18 mouse cellular contexts compared by ENCODE assay signal in genomic region chr3:86954521-86954920, GRCm38 (mm10). TPM values are rescaled to one million over a fixed set of nuclear protein-coding genes. Genes with fewer than 3 reads are reported as not detected.
DNase-seq lines count a peak whose midpoint lies in the region; ATAC-seq and TF ChIP-seq lines count a peak whose summit lies in the region.
"Had no signal": no experiment of that assay in that cellular context is flagged by ENCODE, and none has a peak within 500 bp of the region (broad histone marks: within the 10 kb centered on the region; RNA-seq: fewer than 3 reads in every experiment).

No protein-coding gene starts in this region.

- no peak for ATAC-seq in hindbrain, embryonic 13.5 days (ENCODE audit: low FRiP score)
- ATAC-seq in lung, embryonic 14.5 days (ENCODE audit: insufficient read depth) = no peak
- no peak for ATAC-seq in lung, postnatal 0 days
- peak; percentile 68 for ATAC-seq in liver, postnatal 0 days
- no peak for ATAC-seq in forebrain, embryonic 16.5 days
- ATAC-seq: forebrain, embryonic 15.5 days; inflammation-experienced regulatory T-cells, adult 6 months had no signal

- H3K27ac ChIP-seq in hindbrain, embryonic 10.5 days = no peak overlapping the region
- no peak overlapping the region for H3K27ac ChIP-seq in hindbrain, embryonic 13.5 days
- H3K27ac ChIP-seq in lung, embryonic 14.5 days (ENCODE audit: low read depth) = no peak overlapping the region
- no peak overlapping the region for H3K27ac ChIP-seq in lung, postnatal 0 days (ENCODE audit: low read length)
- no peak overlapping the region for H3K27ac ChIP-seq in liver, postnatal 0 days (ENCODE audit: low read depth)
- no peak overlapping the region for H3K27ac ChIP-seq in forebrain, embryonic 16.5 days (ENCODE audit: low read length)
- H3K27ac ChIP-seq: forebrain, embryonic 15.5 days; hindbrain, embryonic 12.5 days; liver, embryonic 15.5 days; midbrain, embryonic 12.5 days; neural tube, embryonic 13.5 days had no signal

- H3K9ac ChIP-seq in hindbrain, embryonic 13.5 days = no peak overlapping the region
- H3K9ac ChIP-seq in lung, embryonic 14.5 days = no peak overlapping the region
- H3K9ac ChIP-seq in lung, postnatal 0 days (replicated peaks; ENCODE audit: low read depth) = no peak overlapping the region
- no peak overlapping the region for H3K9ac ChIP-seq in liver, postnatal 0 days (replicated peaks)
- no peak overlapping the region for H3K9ac ChIP-seq in forebrain, embryonic 16.5 days (replicated peaks; ENCODE audit: low read depth, low read length)
- H3K9ac ChIP-seq: forebrain, embryonic 15.5 days; hindbrain, embryonic 12.5 days; liver, embryonic 15.5 days; midbrain, embryonic 12.5 days; neural tube, embryonic 13.5 days had no signal

- H3K27me3 ChIP-seq in hindbrain, embryonic 10.5 days (ENCODE audit: insufficient read depth, poor library complexity, severe bottlenecking) = no peaks in the 10 kb centered on the region
- H3K27me3 ChIP-seq in hindbrain, embryonic 13.5 days = no peaks in the 10 kb centered on the region
- no peaks in the 10 kb centered on the region for H3K27me3 ChIP-seq in lung, embryonic 14.5 days (ENCODE audit: insufficient read depth, low read length)
- H3K27me3 ChIP-seq in lung, postnatal 0 days (replicated peaks; ENCODE audit: insufficient read depth, low read length) = no peaks in the 10 kb centered on the region
- H3K27me3 ChIP-seq in liver, postnatal 0 days (ENCODE audit: insufficient read depth, low read length) = no peaks in the 10 kb centered on the region
- H3K27me3 ChIP-seq in forebrain, embryonic 16.5 days (replicated peaks; ENCODE audit: control insufficient read depth, insufficient read depth, low read length) = no peaks in the 10 kb centered on the region
- H3K27me3 ChIP-seq: forebrain, embryonic 15.5 days; hindbrain, embryonic 12.5 days; liver, embryonic 15.5 days; midbrain, embryonic 12.5 days; neural tube, embryonic 13.5 days had no signal

- H3K4me1 ChIP-seq in hindbrain, embryonic 10.5 days (replicated peaks) = peaks cover 6% of the 10 kb centered on the region; the same call in 1 of the 2 replicates
- no peaks in the 10 kb centered on the region for H3K4me1 ChIP-seq in hindbrain, embryonic 13.5 days (replicated peaks)
- no peaks in the 10 kb centered on the region for H3K4me1 ChIP-seq in lung, embryonic 14.5 days (ENCODE audit: insufficient read depth)
- H3K4me1 ChIP-seq in lung, postnatal 0 days (ENCODE audit: insufficient read depth, low read depth, low read length) = no peaks in the 10 kb centered on the region
- no peaks in the 10 kb centered on the region for H3K4me1 ChIP-seq in liver, postnatal 0 days (ENCODE audit: insufficient read depth)
- no peaks in the 10 kb centered on the region for H3K4me1 ChIP-seq in forebrain, embryonic 16.5 days (replicated peaks; ENCODE audit: control insufficient read depth, insufficient read depth, low read length)
- H3K4me1 ChIP-seq: forebrain, embryonic 15.5 days; hindbrain, embryonic 12.5 days; liver, embryonic 15.5 days; midbrain, embryonic 12.5 days; neural tube, embryonic 13.5 days had no signal

- TF ChIP-seq EP300 in lung, postnatal 0 days (IDR thresholded peaks at IDR 0.05) = no peak
- TF ChIP-seq EP300 in liver, postnatal 0 days (IDR thresholded peaks at IDR 0.05; ENCODE audit: low read depth) = no peak

- no peak overlapping the region for H3K4me3 ChIP-seq in hindbrain, embryonic 10.5 days
- H3K4me3 ChIP-seq in hindbrain, embryonic 13.5 days = no peak overlapping the region
- no peak overlapping the region for H3K4me3 ChIP-seq in lung, embryonic 14.5 days (ENCODE audit: low read depth, low read length)
- H3K4me3 ChIP-seq in lung, postnatal 0 days (ENCODE audit: low read depth, low read length) = no peak overlapping the region
- H3K4me3 ChIP-seq in liver, postnatal 0 days (ENCODE audit: low read depth, low read length) = no peak overlapping the region
- no peak overlapping the region for H3K4me3 ChIP-seq in forebrain, embryonic 16.5 days (replicated peaks; ENCODE audit: low read length)
- H3K4me3 ChIP-seq: forebrain, embryonic 15.5 days; hindbrain, embryonic 12.5 days; liver, embryonic 15.5 days; midbrain, embryonic 12.5 days; neural tube, embryonic 13.5 days had no signal

- TF ChIP-seq CTCF in lung, embryonic 14.5 days (IDR thresholded peaks at IDR 0.05; ENCODE audit: low read depth) = no peak
- TF ChIP-seq CTCF in lung, postnatal 0 days (IDR thresholded peaks at IDR 0.05) = no peak
- no peak for TF ChIP-seq CTCF in liver, postnatal 0 days (IDR thresholded peaks at IDR 0.05; ENCODE audit: low read depth)

- DNase-seq in hindbrain, embryonic 10.5 days (ENCODE audit: low spot score) = peak; percentile 17
- peak; percentile 10 for DNase-seq in lung, embryonic 14.5 days
- no peak for DNase-seq in lung, postnatal 0 days (ENCODE audit: low spot score)
- DNase-seq in embryo, embryonic 10.5 days (ENCODE audit: low spot score) = peak; percentile 57
- DNase-seq in liver, postnatal 0 days = peak; percentile 21
- no peak for DNase-seq in thymus, postnatal 36 days
- DNase-seq: cerebellum, adult 2 months; layer of hippocampus, adult 9-11 months; spleen, adult 18-20 months had no signal

- 52% methylated on average over 1 of the region's 1 CpGs for WGBS in hindbrain, embryonic 10.5 days
- 93% methylated on average over 1 of the region's 1 CpGs for WGBS in hindbrain, embryonic 13.5 days
- WGBS in lung, embryonic 14.5 days = 33% methylated on average over 1 of the region's 1 CpGs
- WGBS in lung, postnatal 0 days = 50% methylated on average over 1 of the region's 1 CpGs
- WGBS in liver, postnatal 0 days (ENCODE audit: insufficient replicate concordance) = 35% methylated on average over 1 of the region's 1 CpGs
- WGBS in forebrain, embryonic 16.5 days = 91% methylated on average over 1 of the region's 1 CpGs

- peaks cover 9% of the 10 kb centered on the region for H3K9me3 ChIP-seq in hindbrain, embryonic 10.5 days
- peaks cover 6% of the 10 kb centered on the region; the same call in 1 of the 2 replicates for H3K9me3 ChIP-seq in hindbrain, embryonic 13.5 days
- peaks cover 4% of the 10 kb centered on the region; the same call in 1 of the 2 replicates for H3K9me3 ChIP-seq in lung, embryonic 14.5 days (ENCODE audit: low read depth, low read length)
- no peaks in the 10 kb centered on the region for H3K9me3 ChIP-seq in lung, postnatal 0 days (ENCODE audit: low read length)
- peaks cover 4% of the 10 kb centered on the region; the same call in 1 of the 2 replicates for H3K9me3 ChIP-seq in liver, postnatal 0 days (ENCODE audit: low read length)
- H3K9me3 ChIP-seq in forebrain, embryonic 16.5 days (ENCODE audit: control insufficient read depth, low read length) = peaks cover 6% of the 10 kb centered on the region; the same call in 1 of the 2 replicates
- H3K9me3 ChIP-seq: forebrain, embryonic 15.5 days; G1E; liver, embryonic 15.5 days had no signal

- H3K36me3 ChIP-seq in hindbrain, embryonic 10.5 days = 0 out of 2 replicates have a peak, but pooled peaks cover 4% of the 10 kb centered on the region
- no peaks in the 10 kb centered on the region for H3K36me3 ChIP-seq in hindbrain, embryonic 13.5 days
- no peaks in the 10 kb centered on the region for H3K36me3 ChIP-seq in lung, embryonic 14.5 days (ENCODE audit: insufficient read depth)
- no peaks in the 10 kb centered on the region for H3K36me3 ChIP-seq in lung, postnatal 0 days (ENCODE audit: insufficient read depth, low read length)
- no peaks in the 10 kb centered on the region for H3K36me3 ChIP-seq in liver, postnatal 0 days (replicated peaks; ENCODE audit: insufficient read depth, low read length)
- H3K36me3 ChIP-seq in forebrain, embryonic 16.5 days (ENCODE audit: control insufficient read depth, insufficient read depth) = no peaks in the 10 kb centered on the region
- H3K36me3 ChIP-seq: forebrain, embryonic 15.5 days; G1E; hindbrain, embryonic 12.5 days; liver, embryonic 15.5 days; midbrain, embryonic 12.5 days; neural tube, embryonic 13.5 days had no signal

- no peak overlapping the region for H3K4me2 ChIP-seq in hindbrain, embryonic 13.5 days
- H3K4me2 ChIP-seq in lung, embryonic 14.5 days = no peak overlapping the region
- H3K4me2 ChIP-seq in lung, postnatal 0 days (replicated peaks; ENCODE audit: low read depth, low read length) = no peak overlapping the region
- no peak overlapping the region for H3K4me2 ChIP-seq in liver, postnatal 0 days (ENCODE audit: low read depth, low read length)
- H3K4me2 ChIP-seq in forebrain, embryonic 16.5 days (ENCODE audit: low read length) = no peak overlapping the region
- H3K4me2 ChIP-seq: forebrain, embryonic 15.5 days; hindbrain, embryonic 12.5 days; liver, embryonic 15.5 days; midbrain, embryonic 12.5 days; neural tube, embryonic 13.5 days had no signal

RNA-seq across cellular contexts. Expression of gene Dclk2, which starts 33.9 kb away (rescaled TPM):
- 20.4 and 38.9 TPM in 2 replicates for polyA plus RNA-seq in hindbrain, embryonic 10.5 days (2016; fragmentation: Nextera tagmentation; extraction: Ambion mirVana)
- polyA plus RNA-seq in hindbrain, embryonic 13.5 days (2015; fragmentation: Nextera tagmentation; extraction: Ambion mirVana) = 82.5 and 82.9 TPM in 2 replicates
- 7.3 and 8.2 TPM in 2 replicates for polyA plus RNA-seq in lung, embryonic 14.5 days (2014; fragmentation: Nextera tagmentation; extraction: Ambion mirVana)
- polyA plus RNA-seq in lung, postnatal 0 days (2015; fragmentation: Nextera tagmentation; extraction: Ambion mirVana) = 1.6 and 2.1 TPM in 2 replicates
- polyA plus RNA-seq in liver, postnatal 0 days (2015; fragmentation: Nextera tagmentation; extraction: Ambion mirVana) = 5.7 and 5.9 TPM in 2 replicates
- 102 and 104 TPM in 2 replicates for polyA plus RNA-seq in forebrain, embryonic 16.5 days (2015; fragmentation: Nextera tagmentation; extraction: Ambion mirVana)
- polyA plus RNA-seq: G1E had no signal

RNA-seq across cellular contexts. Expression of gene Cd1d1, which starts 44.7 kb away (rescaled TPM):
- 24.0 and 32.4 TPM in 2 replicates for polyA plus RNA-seq in hindbrain, embryonic 10.5 days (2016; fragmentation: Nextera tagmentation; extraction: Ambion mirVana)
- polyA plus RNA-seq in hindbrain, embryonic 13.5 days (2015; fragmentation: Nextera tagmentation; extraction: Ambion mirVana) = 87.1 and 87.8 TPM in 2 replicates
- polyA plus RNA-seq in lung, embryonic 14.5 days (2014; fragmentation: Nextera tagmentation; extraction: Ambion mirVana) = 31.9 and 35.3 TPM in 2 replicates
- polyA plus RNA-seq in lung, postnatal 0 days (2015; fragmentation: Nextera tagmentation; extraction: Ambion mirVana) = 20.0 and 25.1 TPM in 2 replicates
- 42.3 and 43.5 TPM in 2 replicates for polyA plus RNA-seq in liver, postnatal 0 days (2015; fragmentation: Nextera tagmentation; extraction: Ambion mirVana)
- 69.8 and 80.4 TPM in 2 replicates for polyA plus RNA-seq in forebrain, embryonic 16.5 days (2015; fragmentation: Nextera tagmentation; extraction: Ambion mirVana)
- polyA plus RNA-seq: G1E had no signal

Comparison
In these comparisons a context has a peak if more than half of its experiments do, and no peak if none do; other contexts are left out.
1. DNase-seq: peak in hindbrain, embryonic 10.5 days (single experiment), lung, embryonic 14.5 days (single experiment), embryo, embryonic 10.5 days (single experiment) and liver, postnatal 0 days (single experiment); none in lung, postnatal 0 days (single experiment) and thymus, postnatal 36 days (0 of 2).